Mouse (Mus musculus): ENCODE measurements around the gene Mymx. TPM values are rescaled to one million over a fixed set of nuclear protein-coding genes. Genes with fewer than 3 reads are reported as not detected.

Gene Mymx
- polyA plus RNA-seq, 1 experiment from 2014 or later, result 1.1 TPM

Other genes with a start within 250 kb of the Mymx start
- gene Cdc5l, start 168.4 kb downstream of the Mymx start, polyA plus RNA-seq (2014; fragmentation: Nextera tagmentation; extraction: Ambion mirVana), result 86.2 and 87.3 TPM in 2 replicates
- 0.61 and 0.85 TPM in 2 replicates for gene Spats1, start 126.7 kb downstream of the Mymx start, polyA plus RNA-seq (2014; fragmentation: Nextera tagmentation; extraction: Ambion mirVana)
- 13.0 and 14.5 TPM in 2 replicates for gene Aars2, start 95.3 kb downstream of the Mymx start, polyA plus RNA-seq (2014; fragmentation: Nextera tagmentation; extraction: Ambion mirVana)
- gene Tcte1, start 78.7 kb downstream of the Mymx start, polyA plus RNA-seq (2014; fragmentation: Nextera tagmentation; extraction: Ambion mirVana), result 2.0 and 2.5 TPM in 2 replicates
- gene Tmem151b, start 52.4 kb downstream of the Mymx start, polyA plus RNA-seq (2014; fragmentation: Nextera tagmentation; extraction: Ambion mirVana), result 4.7 and 5.6 TPM in 2 replicates
- gene Nfkbie, start 46.4 kb downstream of the Mymx start, polyA plus RNA-seq (2014; fragmentation: Nextera tagmentation; extraction: Ambion mirVana), result 5.6 and 9.0 TPM in 2 replicates
- 89.9 and 91.5 TPM in 2 replicates for gene Slc35b2, start 38.2 kb downstream of the Mymx start, polyA plus RNA-seq (2014; fragmentation: Nextera tagmentation; extraction: Ambion mirVana)
- 1,644 and 1,674 TPM in 2 replicates for gene Hsp90ab1, start 28.8 kb downstream of the Mymx start, polyA plus RNA-seq (2014; fragmentation: Nextera tagmentation; extraction: Ambion mirVana)
- gene Slc29a1, start 2.5 kb downstream of the Mymx start, polyA plus RNA-seq (2014; fragmentation: Nextera tagmentation; extraction: Ambion mirVana), result 48.0 and 50.8 TPM in 2 replicates
- gene Capn11, start 57.2 kb upstream of the Mymx start, polyA plus RNA-seq (2014; fragmentation: Nextera tagmentation; extraction: Ambion mirVana), result 0.79 and 1.0 TPM in 2 replicates
- 105 and 109 TPM in 2 replicates for gene Mrpl14, start 84.2 kb upstream of the Mymx start, polyA plus RNA-seq (2014; fragmentation: Nextera tagmentation; extraction: Ambion mirVana)
- gene Tmem63b, start 84.8 kb upstream of the Mymx start, polyA plus RNA-seq (2014; fragmentation: Nextera tagmentation; extraction: Ambion mirVana), result 48.6 and 50.3 TPM in 2 replicates
- gene 1600014C23Rik, start 131.7 kb upstream of the Mymx start, polyA plus RNA-seq (2014; fragmentation: Nextera tagmentation; extraction: Ambion mirVana), result 0.32 and 0.37 TPM in 2 replicates

Data from hindbrain, embryonic 11.5 days (tissue).